In the genomic region with DNA sequence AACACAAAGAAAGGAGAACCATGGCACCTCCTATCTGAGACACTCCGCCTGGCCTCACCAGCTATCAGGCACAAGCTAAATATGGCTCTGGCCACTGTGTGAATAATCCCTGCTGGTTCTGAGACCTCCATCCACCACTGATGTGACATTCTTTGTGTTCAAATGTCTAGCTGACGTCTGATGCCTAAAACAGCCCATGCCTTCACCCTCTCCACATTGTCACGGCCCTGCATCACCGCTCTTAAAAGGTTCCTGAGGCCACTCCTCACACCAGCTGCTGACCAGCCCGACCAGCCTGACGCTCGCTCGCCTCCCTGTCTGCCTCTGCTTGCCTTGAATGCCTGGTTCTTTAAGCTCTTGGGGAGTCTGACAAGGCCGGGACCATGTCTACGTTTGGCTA, we compare ENCODE assay signal across 20 mouse cellular contexts. TPM values are rescaled to one million over a fixed set of nuclear protein-coding genes. Genes with fewer than 3 reads are reported as not detected.
DNase-seq lines count a peak whose midpoint lies in the region; ATAC-seq and TF ChIP-seq lines count a peak whose summit lies in the region.
"Had no signal": no experiment of that assay in that cellular context is flagged by ENCODE, and none has a peak within 500 bp of the region (broad histone marks: within the 10 kb centered on the region; RNA-seq: fewer than 3 reads in every experiment).

A gene (plus strand): TSS at position 263 of the 400 bp plus-strand sequence.

- no peaks in the 10 kb centered on the region for H3K9me3 ChIP-seq in lung, embryonic 14.5 days (ENCODE audit: low read depth, low read length)
- no peaks in the 10 kb centered on the region for H3K9me3 ChIP-seq in heart, embryonic 12.5 days (replicated peaks)
- H3K9me3 ChIP-seq in kidney, embryonic 14.5 days (ENCODE audit: control insufficient read depth, low read length) = no peaks in the 10 kb centered on the region
- H3K9me3 ChIP-seq: embryonic facial prominence, embryonic 13.5 days; forebrain, embryonic 10.5 days had no signal

- WGBS in lung, embryonic 14.5 days = 52% methylated on average over 10 of the region's 10 CpGs
- 34% methylated on average over 10 of the region's 10 CpGs for WGBS in heart, embryonic 12.5 days
- 78% methylated on average over 10 of the region's 10 CpGs for WGBS in kidney, embryonic 14.5 days

- intact Hi-C loops in gastrocnemius, postnatal 36 days (cut with DNase I) = no loop called here
- intact Hi-C loops in heart, postnatal 36 days (cut with DNase I) = loop anchor here (1.0 kb wide), 1 partner anchor 10 kb away; no protein-coding TSS in a partner anchor

- no peak for DNase-seq in lung, embryonic 14.5 days
- no peak for DNase-seq in lung, postnatal 36 days
- DNase-seq in gastrocnemius, postnatal 36 days = no peak
- DNase-seq in heart, postnatal 36 days = peak; percentile 68 to 76
- DNase-seq in cerebellum, adult 9-10 months = no peak
- DNase-seq in urinary bladder, adult 2 months (ENCODE audit: low spot score) = no peak
- DNase-seq: kidney, postnatal 10 days; liver, postnatal 0 days; thymus, postnatal 4 days had no signal

- no peaks in the 10 kb centered on the region for H3K27me3 ChIP-seq in lung, embryonic 14.5 days (ENCODE audit: insufficient read depth, low read length)
- no peaks in the 10 kb centered on the region for H3K27me3 ChIP-seq in heart, embryonic 12.5 days (replicated peaks)
- no peaks in the 10 kb centered on the region for H3K27me3 ChIP-seq in kidney, embryonic 14.5 days (ENCODE audit: control insufficient read depth, insufficient read depth, low read length)
- H3K27me3 ChIP-seq: embryonic facial prominence, embryonic 13.5 days had no signal

- H3K36me3 ChIP-seq in lung, embryonic 14.5 days (ENCODE audit: insufficient read depth) = no peaks in the 10 kb centered on the region
- H3K36me3 ChIP-seq in heart, embryonic 12.5 days = no peaks in the 10 kb centered on the region
- H3K36me3 ChIP-seq in kidney, embryonic 14.5 days (ENCODE audit: control insufficient read depth, insufficient read depth, low read length) = no peaks in the 10 kb centered on the region
- H3K36me3 ChIP-seq: embryonic facial prominence, embryonic 13.5 days; forebrain, embryonic 10.5 days had no signal

- no peak within 1 kb of the TSS for H3K4me2 ChIP-seq in lung, embryonic 14.5 days
- H3K4me2 ChIP-seq in heart, embryonic 12.5 days = peak within 1 kb of the TSS; percentile 73
- H3K4me2 ChIP-seq in kidney, embryonic 14.5 days (replicated peaks; ENCODE audit: low read depth, low read length) = no peak within 1 kb of the TSS
- H3K4me2 ChIP-seq: embryonic facial prominence, embryonic 13.5 days; hindbrain, embryonic 14.5 days had no signal

- peak within 1 kb of the TSS; percentile 20; the same call in 1 of the 2 replicates for H3K27ac ChIP-seq in lung, embryonic 14.5 days (ENCODE audit: low read depth)
- H3K27ac ChIP-seq in heart, embryonic 12.5 days (ENCODE audit: poor library complexity, severe bottlenecking) = peak within 1 kb of the TSS; percentile 97
- H3K27ac ChIP-seq in kidney, embryonic 14.5 days (ENCODE audit: low read depth, low read length) = no peak within 1 kb of the TSS
- H3K27ac ChIP-seq: embryonic facial prominence, embryonic 13.5 days; forebrain, embryonic 10.5 days; hindbrain, embryonic 14.5 days had no signal

- peak; percentile 48; the same call in 1 of the 2 replicates for ATAC-seq in lung, embryonic 14.5 days (ENCODE audit: insufficient read depth)
- ATAC-seq in heart, embryonic 12.5 days (ENCODE audit: insufficient number of reproducible peaks, low FRiP score) = peak; percentile 87
- no peak for ATAC-seq in kidney, embryonic 14.5 days (ENCODE audit: low FRiP score, low TSS enrichment)
- ATAC-seq: activated CD4-positive, CD25-positive, alpha-beta regulatory T cell, adult 4 months; intestine, embryonic 16.5 days; liver, postnatal 0 days had no signal

- TF ChIP-seq CTCF in lung, embryonic 14.5 days (IDR thresholded peaks at IDR 0.05; ENCODE audit: low read depth) = no peak

- no peak within 1 kb of the TSS; the same call in 1 of the 2 replicates for H3K4me3 ChIP-seq in lung, embryonic 14.5 days (ENCODE audit: low read depth, low read length)
- peak within 1 kb of the TSS; percentile 54 for H3K4me3 ChIP-seq in heart, embryonic 12.5 days
- no peak within 1 kb of the TSS for H3K4me3 ChIP-seq in kidney, embryonic 14.5 days (ENCODE audit: low read length)
- H3K4me3 ChIP-seq: embryonic facial prominence, embryonic 13.5 days; forebrain, embryonic 10.5 days had no signal

- H3K9ac ChIP-seq in lung, embryonic 14.5 days = no peak within 1 kb of the TSS
- H3K9ac ChIP-seq in heart, embryonic 12.5 days = peak within 1 kb of the TSS; percentile 91
- H3K9ac ChIP-seq in kidney, embryonic 14.5 days (ENCODE audit: low read depth, low read length) = no peak within 1 kb of the TSS
- H3K9ac ChIP-seq: embryonic facial prominence, embryonic 13.5 days; hindbrain, embryonic 14.5 days; liver, postnatal 0 days had no signal

- no peaks in the 10 kb centered on the region for H3K4me1 ChIP-seq in lung, embryonic 14.5 days (ENCODE audit: insufficient read depth)
- peaks cover 28% of the 10 kb centered on the region for H3K4me1 ChIP-seq in heart, embryonic 12.5 days (replicated peaks)
- H3K4me1 ChIP-seq in kidney, embryonic 14.5 days (ENCODE audit: control insufficient read depth, insufficient read depth, low read length) = no peaks in the 10 kb centered on the region
- H3K4me1 ChIP-seq: embryonic facial prominence, embryonic 13.5 days; forebrain, embryonic 10.5 days had no signal

RNA-seq across cellular contexts. Expression of the gene that starts here (rescaled TPM):
- polyA plus RNA-seq in lung, embryonic 14.5 days (2014; fragmentation: Nextera tagmentation; extraction: Ambion mirVana) = 0.09 and 0.61 TPM in 2 replicates
- 100 to 1,000 TPM; 206 to 260 TPM for total RNA-seq in gastrocnemius, postnatal 36 days (2021)
- polyA plus RNA-seq in heart, embryonic 12.5 days (2016; fragmentation: Nextera tagmentation; extraction: Ambion mirVana) = 45.3 and 49.3 TPM in 2 replicates
- total RNA-seq in heart, postnatal 36 days (2021) = 1,000 to 10,000 TPM in 1 of 2 experiments, 100 to 1,000 TPM in 1; 760 to 1,125 TPM
- not detected in 2 replicates for polyA plus RNA-seq in kidney, embryonic 14.5 days (2014; fragmentation: Nextera tagmentation; extraction: Ambion mirVana)
- polyA plus RNA-seq in urinary bladder, adult 2 months (2012; rRNA removed) = 0.03 TPM in 1 of 2 replicates, not detected in the other
- total RNA-seq: layer of hippocampus, adult 8-10 months; monocyte, adult 5-6 weeks had no signal
- polyA plus RNA-seq: activated CD4-positive, CD25-positive, alpha-beta regulatory T cell, adult 4 months; forebrain, embryonic 10.5 days; hindbrain, embryonic 14.5 days; intestine, embryonic 16.5 days; neural tube, embryonic 14.5 days; small intestine, adult 2 months had no signal

Comparison
In these comparisons a context has a peak if more than half of its experiments do, and no peak if none do; other contexts are left out.
1. RNA of the gene that starts here (polyA plus RNA-seq): 45.3 to 49.3 TPM in heart, embryonic 12.5 days; 0.09 to 0.61 TPM in lung, embryonic 14.5 days, not detected in kidney, embryonic 14.5 days and 0.03 TPM in urinary bladder, adult 2 months; every median in the first group is over 10 times any median in the second.
2. Peak in ATAC-seq and H3K27ac ChIP-seq in lung, embryonic 14.5 days; RNA of the gene not detected or under 1 TPM.
3. DNase-seq: peak in heart, postnatal 36 days (2 of 2); none in lung, embryonic 14.5 days (single experiment), lung, postnatal 36 days (single experiment), gastrocnemius, postnatal 36 days (0 of 2), cerebellum, adult 9-10 months (single experiment) and urinary bladder, adult 2 months (single experiment).